Mouse (Mus musculus) liver, embryonic 15.5 days (tissue): ENCODE data around the gene Snapc1. TPM values are rescaled to one million over a fixed set of nuclear protein-coding genes. Genes with fewer than 3 reads are reported as not detected.
A peak's percentile ranks its signal among the peaks of the same experiment; 100 is the strongest.

Experiments
- ATAC-seq: fragments of 200-750 bp; cut with Nextera tagmentation; 2 replicates; pipeline ENCODE4 v1.8.0; 2017; ENCODE audit warnings: moderate number of reproducible peaks, mild to moderate bottlenecking, moderate library complexity; ENCODE audit not compliant: insufficient read depth
- H3K27ac ChIP-seq: fragments of 300-500 bp; sonication (generic); replicated peaks from 2 replicates; pipeline ENCODE4 v1.5.1; 2015; ENCODE audit warnings: mild to moderate bottlenecking, inconsistent platforms
- H3K27me3 ChIP-seq: fragments of 300-500 bp; sonication (generic); 2 replicates; pipeline ENCODE4 v1.6.1; 2015; ENCODE audit warnings: mild to moderate bottlenecking, inconsistent platforms
- H3K36me3 ChIP-seq: fragments of 300-500 bp; sonication (generic); replicated peaks from 2 replicates; pipeline ENCODE4 v1.6.1; 2015; ENCODE audit warnings: moderate library complexity, mild to moderate bottlenecking, inconsistent platforms
- H3K4me1 ChIP-seq: fragments of 300-500 bp; sonication (generic); replicated peaks from 2 replicates; pipeline ENCODE4 v1.6.1; 2015; ENCODE audit warnings: inconsistent platforms
- H3K4me2 ChIP-seq: fragments of 300-500 bp; sonication (generic); 2 replicates; pipeline ENCODE4 v1.6.1; 2015; ENCODE audit warnings: moderate library complexity, mild to moderate bottlenecking, inconsistent platforms
- H3K4me3 ChIP-seq: fragments of 300-500 bp; sonication (generic); replicated peaks from 2 replicates; pipeline ENCODE4 v1.5.1; 2015; ENCODE audit warnings: mild to moderate bottlenecking, inconsistent platforms
- H3K9ac ChIP-seq: fragments of 300-500 bp; sonication (generic); 2 replicates; pipeline ENCODE4 v1.6.1; 2015; ENCODE audit warnings: moderate library complexity, mild to moderate bottlenecking, inconsistent platforms
- H3K9me3 ChIP-seq: fragments of 300-500 bp; sonication (generic); replicated peaks from 2 replicates; pipeline ENCODE4 v1.6.1; 2016; ENCODE audit warnings: inconsistent platforms
- WGBS: fragments of 180-500 bp; shearing (Covaris S2); methylation state at CpG from one replicate; pipeline ENCODE4 v1.1.7; 2015; ENCODE audit warnings: mixed read lengths; ENCODE audit not compliant: insufficient replicate concordance; 5-methylcytosine and 5-hydroxymethylcytosine counted together
- polyA plus RNA-seq: library from polyadenylated mRNA; unstranded; fragments of >200 nt; fragmentation: Nextera tagmentation; extraction: Ambion mirVana; gene quantifications from 2 replicates; pipeline ENCODE4 v1.2.1, GENCODE M21; 2015

Gene Snapc1
- polyA plus RNA-seq, 1 experiment from 2014 or later: 5.0 TPM

GRCm38 (mm10) chr12:73953420-73954186 lies 10.7 kb upstream of the Snapc1 start:
- peak overlapping the region; percentile 37; the same call in 1 of the 2 replicates for H3K9ac ChIP-seq
- H3K4me1 ChIP-seq: peaks cover 23% of the 10 kb centered on the region
- ATAC-seq: peak; percentile 62
- 15% methylated on average over 14 of the region's 14 CpGs for WGBS
- H3K9me3 ChIP-seq: no peaks in the 10 kb centered on the region
- H3K27me3 ChIP-seq: peaks cover 16% of the 10 kb centered on the region
- no peaks in the 10 kb centered on the region for H3K36me3 ChIP-seq
- H3K4me3 ChIP-seq: peak overlapping the region; percentile 43
- H3K27ac ChIP-seq: no peak overlapping the region
- peak overlapping the region; percentile 68 for H3K4me2 ChIP-seq

- 43% methylated on average over 5 of the region's 5 CpGs for WGBS
Observed at GRCm38 (mm10) chr12:73954785-73955184, 9.5 kb upstream of the Snapc1 start.

GRCm38 (mm10) chr12:73957676-73958075 lies 6.6 kb upstream of the Snapc1 start:
- no peak overlapping the region for H3K9ac ChIP-seq
- H3K4me2 ChIP-seq: no peak overlapping the region
- WGBS: 67% methylated on average over 3 of the region's 3 CpGs
- H3K36me3 ChIP-seq: no peaks in the 10 kb centered on the region
- H3K9me3 ChIP-seq: no peaks in the 10 kb centered on the region
- no peak overlapping the region for H3K4me3 ChIP-seq
- ATAC-seq: no peak
- no peak overlapping the region for H3K27ac ChIP-seq
- H3K27me3 ChIP-seq: no peaks in the 10 kb centered on the region
- peaks cover 15% of the 10 kb centered on the region for H3K4me1 ChIP-seq

More at GRCm38 (mm10) chr12:73954785-73955184, 9.5 kb upstream of the Snapc1 start:
- Histone ChIP-seq H3K9me3 (no peaks in the 10 kb centered on the region), H3K4me1 (peaks cover 18% of the 10 kb centered on the region), H3K4me3 (no peak overlapping the region), H3K27me3 (peaks cover 12% of the 10 kb centered on the region), H3K4me2 (no peak overlapping the region), H3K9ac (no peak overlapping the region), H3K27ac (no peak overlapping the region), H3K36me3 (no peaks in the 10 kb centered on the region)
- no peak for ATAC-seq

GRCm38 (mm10) chr12:73958830-73959229 lies 5.5 kb upstream of the Snapc1 start:
- 58% methylated on average over 2 of the region's 2 CpGs for WGBS
- no peaks in the 10 kb centered on the region for H3K36me3 ChIP-seq
- no peak overlapping the region for H3K4me3 ChIP-seq
- no peaks in the 10 kb centered on the region for H3K27me3 ChIP-seq
- H3K9me3 ChIP-seq: no peaks in the 10 kb centered on the region
- no peak for ATAC-seq
- no peak overlapping the region for H3K9ac ChIP-seq
- H3K4me2 ChIP-seq: no peak overlapping the region
- H3K4me1 ChIP-seq: peaks cover 8% of the 10 kb centered on the region
- H3K27ac ChIP-seq: no peak overlapping the region

- H3K27ac ChIP-seq: no peak overlapping the region
- no peak overlapping the region for H3K4me2 ChIP-seq
- no peaks in the 10 kb centered on the region for H3K9me3 ChIP-seq
- no peaks in the 10 kb centered on the region for H3K27me3 ChIP-seq
- peaks cover 51% of the 10 kb centered on the region for H3K36me3 ChIP-seq
- no peak for ATAC-seq
- no peak overlapping the region for H3K4me3 ChIP-seq
- peaks cover 8% of the 10 kb centered on the region for H3K4me1 ChIP-seq
- no peak overlapping the region for H3K9ac ChIP-seq
- 87% methylated on average over 8 of the region's 8 CpGs for WGBS
Observed at GRCm38 (mm10) chr12:73969142-73969541, 4.9 kb downstream of the Snapc1 start.

GRCm38 (mm10) chr12:73974584-73974983 lies 10.3 kb downstream of the Snapc1 start:
- H3K4me2 ChIP-seq: no peak overlapping the region
- 79% methylated on average over 6 of the region's 6 CpGs for WGBS
- no peak for ATAC-seq
- H3K4me1 ChIP-seq: no peaks in the 10 kb centered on the region
- no peaks in the 10 kb centered on the region for H3K9me3 ChIP-seq
- H3K4me3 ChIP-seq: no peak overlapping the region
- no peaks in the 10 kb centered on the region for H3K27me3 ChIP-seq
- no peak overlapping the region for H3K9ac ChIP-seq
- peaks cover 49% of the 10 kb centered on the region for H3K36me3 ChIP-seq
- no peak overlapping the region for H3K27ac ChIP-seq

- Histone ChIP-seq H3K36me3 (peaks cover 30% of the 10 kb centered on the region; the same call in 1 of the 2 replicates), H3K4me2 (no peak overlapping the region), H3K9ac (no peak overlapping the region), H3K9me3 (no peaks in the 10 kb centered on the region), H3K27me3 (no peaks in the 10 kb centered on the region), H3K4me3 (no peak overlapping the region), H3K27ac (no peak overlapping the region), H3K4me1 (no peaks in the 10 kb centered on the region)
- no peak for ATAC-seq
- 72% methylated on average over 3 of the region's 3 CpGs for WGBS
Observed at GRCm38 (mm10) chr12:73978144-73978543, 13.9 kb downstream of the Snapc1 start.

GRCm38 (mm10) chr12:73979667-73980066 lies 15.4 kb downstream of the Snapc1 start:
- Histone ChIP-seq H3K4me2 (no peak overlapping the region), H3K4me1 (no peaks in the 10 kb centered on the region), H3K9me3 (no peaks in the 10 kb centered on the region), H3K36me3 (peaks cover 29% of the 10 kb centered on the region; the same call in 1 of the 2 replicates), H3K4me3 (no peak overlapping the region), H3K27ac (no peak overlapping the region), H3K9ac (no peak overlapping the region), H3K27me3 (no peaks in the 10 kb centered on the region)
- no peak for ATAC-seq
- 80% methylated on average over 5 of the region's 5 CpGs for WGBS

- Histone ChIP-seq H3K27ac (no peak overlapping the region), H3K4me1 (no peaks in the 10 kb centered on the region), H3K4me3 (no peak overlapping the region), H3K27me3 (no peaks in the 10 kb centered on the region), H3K4me2 (no peak overlapping the region), H3K9me3 (no peaks in the 10 kb centered on the region), H3K9ac (no peak overlapping the region), H3K36me3 (peaks cover 26% of the 10 kb centered on the region; the same call in 1 of the 2 replicates)
- WGBS: 81% methylated on average over 14 of the region's 14 CpGs
- ATAC-seq: no peak
Observed at GRCm38 (mm10) chr12:73982533-73982932, 18.3 kb downstream of the Snapc1 start.

- Histone ChIP-seq H3K9ac (no peak overlapping the region), H3K9me3 (no peaks in the 10 kb centered on the region), H3K4me1 (no peaks in the 10 kb centered on the region), H3K4me2 (no peak overlapping the region), H3K27ac (no peak overlapping the region), H3K36me3 (peaks cover 18% of the 10 kb centered on the region; the same call in 1 of the 2 replicates), H3K27me3 (no peaks in the 10 kb centered on the region), H3K4me3 (no peak overlapping the region)
- 74% methylated on average over 7 of the region's 7 CpGs for WGBS
- ATAC-seq: no peak
Observed at GRCm38 (mm10) chr12:73986299-73986698, 22.0 kb downstream of the Snapc1 start.

- WGBS: 71% methylated on average over 4 of the region's 4 CpGs
- H3K36me3 ChIP-seq: peaks cover 7% of the 10 kb centered on the region; the same call in 1 of the 2 replicates
- H3K9ac ChIP-seq: no peak overlapping the region
- no peak overlapping the region for H3K4me3 ChIP-seq
- H3K9me3 ChIP-seq: no peaks in the 10 kb centered on the region
- ATAC-seq: no peak
- H3K27me3 ChIP-seq: no peaks in the 10 kb centered on the region
- no peak overlapping the region for H3K27ac ChIP-seq
- H3K4me1 ChIP-seq: no peaks in the 10 kb centered on the region
- H3K4me2 ChIP-seq: no peak overlapping the region
Observed at GRCm38 (mm10) chr12:73988393-73989008, 24.2 kb downstream of the Snapc1 start.
